Mouse (Mus musculus): ENCODE data around the gene Zfp326. TPM values are rescaled to one million over a fixed set of nuclear protein-coding genes. Genes with fewer than 3 reads are reported as not detected.
"Not testable (repeated sequence)": the region's sequence is repeated elsewhere in the genome, so short reads cannot be mapped to it uniquely, and the experiment has no call there.

Zfp326 gene
- total RNA-seq, 2 experiments from 2014 or later, result 21.3 to 32.9 TPM

DNA sequence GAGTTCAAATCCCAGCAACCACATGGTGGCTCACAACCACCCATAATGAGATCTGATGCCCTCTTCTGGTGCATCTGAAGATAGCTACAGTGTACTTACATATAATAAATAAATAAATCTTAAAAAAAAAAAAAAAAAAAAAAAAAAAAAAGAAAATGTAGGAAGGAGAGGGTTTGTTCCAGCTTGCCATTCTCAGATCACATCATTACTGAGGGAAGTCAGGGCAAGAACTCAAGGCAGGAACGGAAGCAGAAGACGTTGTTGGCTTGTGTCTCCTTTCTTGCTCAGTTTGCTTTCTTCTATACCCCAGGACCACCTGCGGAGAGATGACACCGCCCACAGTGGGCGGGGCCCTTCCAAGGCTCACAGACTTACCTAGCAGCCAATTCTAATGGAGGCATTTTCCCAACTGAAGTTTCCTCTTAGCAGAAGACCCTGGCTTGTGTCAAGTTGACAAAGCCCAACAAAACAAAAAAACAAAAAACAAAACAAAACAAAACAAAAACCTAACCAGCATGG, 11.2 kb upstream of the Zfp326 start:
- ATAC-seq (ENCODE audit: poor library complexity, severe bottlenecking), result not testable (repeated sequence)

DNA sequence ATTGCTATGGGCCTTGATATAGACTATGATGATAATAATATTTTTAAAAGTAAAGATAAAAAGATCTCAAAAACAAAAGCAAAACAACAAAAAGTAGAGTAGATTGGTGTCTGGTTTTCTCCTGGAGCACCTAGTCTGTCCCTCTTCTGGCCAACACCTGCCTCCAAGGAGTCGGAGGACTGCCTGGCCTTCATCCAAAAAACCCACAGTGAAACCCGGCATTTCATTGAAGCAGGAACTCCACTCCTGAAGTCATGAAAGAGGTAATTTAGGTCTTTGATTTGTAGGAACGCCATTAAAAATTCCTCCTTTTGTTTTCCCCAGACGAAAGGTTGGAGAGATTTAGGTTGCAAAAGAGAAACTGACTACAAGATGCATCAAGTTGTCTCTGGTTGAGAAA, 8.9 kb upstream of the Zfp326 start:
- no peak for ATAC-seq (ENCODE audit: poor library complexity, severe bottlenecking)

DNA sequence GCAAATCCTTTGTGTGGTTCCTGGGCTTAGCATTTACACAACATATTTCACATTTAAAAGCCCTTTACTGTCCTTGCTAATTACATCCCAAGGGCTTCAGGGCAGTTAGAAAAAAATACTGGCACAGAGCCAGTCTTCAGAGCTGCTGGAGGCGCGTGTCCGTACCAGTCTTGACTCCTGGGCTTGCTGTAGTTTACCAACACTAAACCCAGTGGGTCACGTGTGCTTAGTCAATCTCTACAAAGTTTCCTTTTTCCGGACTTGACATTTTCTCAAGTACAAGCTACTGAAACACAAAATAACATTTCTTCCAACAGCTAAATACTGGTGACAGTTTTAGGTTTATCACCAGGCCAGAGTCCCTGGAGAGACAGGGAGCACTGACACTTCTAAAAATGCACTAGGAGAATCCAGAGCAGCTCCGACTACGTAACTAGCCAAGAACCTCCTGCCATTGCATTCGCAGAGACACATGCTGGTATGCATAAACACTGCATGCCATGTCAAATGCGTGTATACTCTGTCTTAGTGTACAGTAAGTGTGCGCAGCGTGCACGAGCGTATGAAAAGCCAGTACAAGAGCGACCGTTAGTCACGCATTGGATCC, 8.4 kb upstream of the Zfp326 start:
- no peak for ATAC-seq (ENCODE audit: poor library complexity, severe bottlenecking)

DNA sequence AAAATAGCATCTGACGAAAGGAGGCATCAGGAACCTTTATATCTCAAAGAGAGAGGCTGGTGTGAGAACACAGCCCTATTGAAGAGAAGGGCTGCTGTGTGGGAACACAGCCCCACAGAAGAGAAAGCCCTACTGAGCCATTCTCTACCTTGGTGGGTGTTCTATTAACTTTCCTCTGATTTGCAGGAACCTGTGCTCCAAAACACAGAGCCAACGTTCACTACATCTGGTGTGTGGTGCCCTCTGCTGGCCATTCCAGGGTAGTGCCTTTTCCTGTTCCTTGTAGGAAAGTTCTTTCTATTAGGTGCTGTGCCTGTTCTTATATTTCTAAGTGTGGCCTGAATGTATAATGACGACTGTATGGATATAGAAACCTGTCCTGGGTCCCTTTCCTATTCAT, 7.8 kb upstream of the Zfp326 start:
- ATAC-seq (ENCODE audit: poor library complexity, severe bottlenecking), result peak; percentile 91

DNA sequence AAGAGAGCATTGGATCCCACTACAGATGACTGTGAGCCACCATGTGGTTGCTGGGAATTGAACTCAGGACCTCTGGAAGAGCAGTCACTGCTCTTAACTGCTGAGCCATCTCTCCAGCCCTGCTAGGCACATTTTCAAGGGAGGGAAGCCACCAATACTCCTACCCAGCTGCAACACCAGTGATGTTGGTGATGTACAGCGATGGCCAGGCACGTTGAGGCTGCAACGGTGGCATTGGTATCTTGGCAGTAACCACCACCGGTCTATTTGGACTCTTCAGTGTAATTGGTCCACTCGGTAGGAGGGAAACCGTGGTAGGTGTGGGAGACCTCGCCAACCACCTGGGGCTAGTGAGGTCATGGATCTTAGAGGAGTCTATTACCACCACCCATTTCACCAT, 6.6 kb upstream of the Zfp326 start:
- ATAC-seq (ENCODE audit: poor library complexity, severe bottlenecking), result no peak

DNA sequence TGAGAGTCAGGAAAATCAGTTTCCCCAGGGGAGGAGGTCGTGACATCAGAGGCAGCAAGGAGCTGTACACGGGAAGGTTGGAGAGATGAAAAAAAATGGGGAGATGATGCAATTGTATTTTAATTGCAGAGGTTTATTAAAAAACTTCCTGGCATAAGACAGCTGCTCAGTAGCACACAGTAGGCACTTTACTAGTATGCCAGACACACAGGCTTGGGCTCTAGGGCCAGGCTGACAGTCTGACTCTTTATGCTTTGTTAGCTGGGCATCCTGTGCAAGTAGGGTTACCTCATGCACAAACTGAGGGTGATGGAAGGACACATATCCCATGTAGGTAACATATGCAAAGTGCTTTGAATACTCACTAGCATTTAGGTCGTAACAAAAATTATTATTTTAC, 5.2 kb upstream of the Zfp326 start:
- no peak for ATAC-seq (ENCODE audit: poor library complexity, severe bottlenecking)

DNA sequence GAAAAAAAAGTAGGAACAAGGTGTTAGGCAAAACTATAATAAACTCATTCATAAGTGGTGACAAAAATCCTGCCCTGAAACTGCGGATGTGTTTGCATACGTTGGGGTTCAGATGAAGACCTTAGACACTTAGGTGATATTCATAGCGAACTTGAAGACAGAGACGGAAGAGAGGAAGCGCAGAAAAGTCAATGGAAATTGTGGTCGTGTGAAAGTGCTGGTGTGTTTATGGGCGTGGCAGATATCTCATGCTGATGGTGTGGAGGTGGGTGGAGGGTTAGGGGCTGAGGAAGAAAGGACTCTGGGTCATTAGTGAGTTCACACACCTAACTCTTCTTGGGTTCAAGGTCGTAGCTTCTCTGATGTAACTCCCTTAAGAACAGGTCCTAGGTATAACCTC, 4.2 kb upstream of the Zfp326 start:
- no peak for ATAC-seq (ENCODE audit: poor library complexity, severe bottlenecking)

DNA sequence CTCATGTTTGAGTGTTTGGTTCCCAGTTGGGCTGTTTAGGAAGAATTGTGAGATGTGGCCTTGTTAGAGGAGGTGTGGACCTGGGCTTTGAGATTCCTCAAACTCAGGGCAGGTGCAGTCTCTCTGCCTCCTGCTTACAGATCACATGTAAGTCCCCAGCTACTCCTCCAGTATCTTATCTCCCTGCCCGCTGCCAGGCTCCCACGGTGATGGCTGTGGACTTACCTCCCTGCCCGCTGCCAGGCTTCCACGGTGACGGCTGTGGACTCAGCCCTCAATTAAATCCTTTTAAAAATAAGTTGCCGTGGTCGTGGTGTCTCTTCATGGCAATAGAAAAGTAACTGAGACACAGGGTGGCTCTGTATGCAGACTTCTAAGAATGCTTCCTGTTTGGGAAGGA, 3.4 kb upstream of the Zfp326 start:
- ATAC-seq (ENCODE audit: poor library complexity, severe bottlenecking), result no peak

DNA sequence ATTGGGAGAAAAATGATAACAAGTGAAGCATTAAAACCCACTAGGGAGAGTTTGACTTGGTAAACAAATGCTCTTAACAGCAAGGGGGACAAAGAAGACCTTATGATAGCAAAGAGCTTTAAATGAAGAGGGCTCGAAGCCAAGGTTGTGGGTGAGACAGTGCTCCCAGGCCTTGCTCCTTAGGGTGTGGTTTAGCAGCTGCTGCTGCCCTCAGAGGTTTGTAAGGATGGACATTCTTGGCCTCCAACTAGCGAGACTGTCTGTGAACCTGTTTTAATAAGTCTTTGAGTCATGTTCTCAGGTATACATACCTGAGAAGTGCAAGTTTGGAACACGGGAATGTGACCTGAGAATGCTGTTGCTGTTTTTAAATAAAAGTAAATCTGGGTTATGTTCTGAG, 2.6 kb upstream of the Zfp326 start:
- ATAC-seq (ENCODE audit: poor library complexity, severe bottlenecking), result no peak

DNA sequence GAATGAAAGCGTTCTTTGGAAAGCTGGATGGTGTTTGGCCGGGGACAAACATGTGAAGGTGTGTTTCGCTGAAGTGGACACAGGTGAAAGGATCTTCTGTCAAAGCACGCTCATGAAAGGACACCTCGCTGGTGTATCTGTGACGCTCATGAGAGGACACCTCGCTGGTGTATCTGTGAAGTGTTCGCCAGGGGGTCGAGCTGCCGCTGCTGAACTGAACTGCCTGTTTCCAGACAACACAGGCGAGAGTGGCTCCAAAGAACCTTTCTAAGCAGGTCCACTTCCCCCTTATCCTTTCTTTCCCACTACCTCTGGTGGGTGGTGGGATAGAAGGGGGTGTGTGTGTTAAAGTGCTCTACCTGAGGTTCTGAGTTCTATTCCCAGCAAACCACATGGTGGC, 1.9 kb upstream of the Zfp326 start:
- no peak for ATAC-seq (ENCODE audit: poor library complexity, severe bottlenecking)

DNA sequence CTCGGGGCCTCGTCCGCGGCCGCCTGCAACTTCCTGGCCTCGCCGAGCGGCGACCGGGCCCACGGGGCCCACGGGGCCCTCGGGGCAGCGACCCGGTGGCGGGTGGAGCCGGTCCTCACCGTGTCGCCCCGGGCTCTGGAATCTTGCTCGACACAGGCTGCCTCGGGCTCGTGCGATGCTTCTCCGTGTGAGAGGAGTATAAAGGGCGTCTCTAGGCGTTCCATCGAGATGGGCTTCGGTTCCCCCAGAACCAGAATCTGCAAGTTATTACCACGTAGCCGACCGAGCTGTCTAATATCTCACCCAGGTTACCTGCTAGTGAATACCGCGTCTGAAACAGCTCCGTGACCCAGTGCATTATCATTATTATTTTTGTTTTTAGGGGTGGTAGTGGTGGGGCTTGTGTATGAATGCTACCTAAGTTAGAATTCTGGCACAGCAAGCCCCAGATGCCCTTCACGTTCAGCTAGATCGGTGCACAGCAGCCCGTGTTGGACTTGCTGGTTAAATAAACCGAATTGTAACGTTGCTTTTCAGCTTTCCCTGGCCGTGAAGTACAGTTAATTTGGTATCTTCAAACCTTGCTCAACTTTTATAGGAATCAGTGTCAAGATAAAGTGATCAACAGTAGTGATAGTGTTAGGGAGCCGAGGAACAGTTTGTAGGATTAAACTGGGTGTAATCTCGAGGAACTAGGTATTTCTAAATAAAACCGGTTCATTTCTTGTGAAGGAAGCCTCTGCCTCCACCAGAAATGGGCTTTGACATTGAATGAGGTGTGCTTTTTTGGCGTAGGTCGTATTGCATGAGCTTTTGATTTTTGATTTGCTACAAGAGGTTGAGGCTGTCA, 785 bp downstream of the Zfp326 start:
- peak; percentile 17 for ATAC-seq (ENCODE audit: poor library complexity, severe bottlenecking)

DNA sequence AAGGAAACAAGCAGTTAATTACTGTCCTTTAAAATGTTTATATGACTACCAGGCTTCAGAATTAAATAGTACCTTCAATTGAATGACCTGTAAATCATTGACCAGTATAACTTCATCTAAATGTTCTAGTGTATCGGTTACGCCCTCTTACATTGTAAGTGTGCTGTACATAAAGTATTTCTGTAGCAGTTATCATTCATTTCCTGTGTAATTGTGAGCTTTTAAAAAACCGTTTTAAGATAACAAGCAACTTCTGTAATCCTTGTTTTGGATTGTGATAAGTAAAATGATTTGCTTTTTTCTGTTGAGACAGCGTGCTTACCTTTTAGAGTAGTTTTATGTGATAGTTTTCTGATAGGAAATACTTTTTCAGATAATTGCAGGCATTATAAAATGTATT, 11.0 kb downstream of the Zfp326 start:
- ATAC-seq (ENCODE audit: poor library complexity, severe bottlenecking), result no peak

DNA sequence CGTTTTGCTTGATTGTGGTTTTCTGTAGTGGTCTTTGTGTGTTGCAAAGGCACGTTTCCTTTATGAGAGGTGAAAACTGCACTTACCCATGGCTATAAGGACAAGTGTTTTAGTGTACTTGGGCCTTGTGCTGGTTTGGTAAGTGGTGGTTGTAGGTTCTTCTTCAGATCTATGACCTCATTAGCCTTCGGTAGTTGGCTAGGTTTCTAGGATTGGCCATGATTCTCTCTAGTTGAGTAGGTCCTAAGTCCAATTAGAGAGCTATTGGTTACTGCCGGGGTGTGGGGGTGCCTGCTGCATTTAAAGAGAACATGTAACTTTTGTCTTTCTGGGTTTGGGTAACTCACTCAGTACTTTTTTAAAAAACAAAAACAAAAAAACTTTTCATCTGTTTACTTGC, 21.8 kb downstream of the Zfp326 start:
- no peak for ATAC-seq (ENCODE audit: poor library complexity, severe bottlenecking)

DNA sequence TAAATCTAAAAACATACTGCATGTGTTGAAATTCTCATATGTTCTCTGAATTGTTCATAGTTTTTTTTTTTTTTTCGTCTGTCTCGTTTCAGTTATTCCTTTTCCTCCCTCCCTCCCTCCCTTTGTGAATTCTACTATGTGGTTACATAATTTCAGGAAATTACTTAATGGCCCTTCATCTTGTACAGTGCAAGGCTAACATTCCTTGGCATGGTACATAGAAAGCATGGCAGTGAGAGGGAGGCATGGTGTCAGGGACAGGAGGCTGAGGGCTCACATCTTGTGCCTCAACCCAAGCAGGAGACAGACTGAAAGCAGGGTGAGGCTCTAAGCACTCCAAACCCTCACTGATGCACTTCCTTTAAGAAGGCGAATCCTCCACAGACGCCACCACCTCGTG, 32.8 kb downstream of the Zfp326 start:
- ATAC-seq (ENCODE audit: poor library complexity, severe bottlenecking), result no peak

DNA sequence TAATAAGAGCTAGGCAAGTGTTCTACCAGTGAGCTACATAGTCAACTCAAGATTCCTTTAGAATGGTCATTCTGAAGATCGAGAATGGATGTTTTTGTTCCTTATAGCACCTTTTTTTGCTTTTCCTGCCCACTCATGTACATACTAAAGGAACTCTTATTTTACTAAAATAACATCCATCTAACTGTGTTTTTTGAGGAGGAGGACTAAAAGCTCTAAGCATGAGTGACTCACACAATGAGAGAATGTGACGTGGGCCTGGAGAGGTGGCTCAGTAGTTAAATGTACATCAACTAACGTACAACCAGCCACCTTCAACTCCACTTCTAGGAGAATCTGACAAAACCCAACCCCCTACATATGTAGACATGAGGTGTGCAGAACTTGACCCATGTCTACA, 33.3 kb downstream of the Zfp326 start:
- ATAC-seq (ENCODE audit: poor library complexity, severe bottlenecking), result no peak

DNA sequence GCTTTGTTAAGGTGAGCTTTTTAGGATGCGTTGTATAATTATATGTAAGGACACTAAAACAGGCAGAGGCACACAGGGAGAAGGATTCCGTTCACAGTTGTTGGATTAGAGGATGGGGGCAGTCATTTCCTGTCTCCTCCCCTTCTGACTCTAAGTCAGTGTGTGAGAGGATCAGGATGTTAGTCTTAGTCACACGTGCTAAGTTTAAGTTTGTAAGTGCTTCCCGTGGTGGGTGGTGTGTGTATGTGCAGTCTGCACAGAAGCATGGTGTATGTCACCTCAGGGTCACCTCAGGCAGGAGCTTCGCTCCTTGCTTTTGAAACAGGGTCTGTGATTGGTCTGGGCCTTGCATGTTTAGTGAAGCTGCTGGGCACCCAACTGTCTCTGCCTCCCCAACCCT, 35.1 kb downstream of the Zfp326 start:
- no peak for ATAC-seq (ENCODE audit: poor library complexity, severe bottlenecking)

DNA sequence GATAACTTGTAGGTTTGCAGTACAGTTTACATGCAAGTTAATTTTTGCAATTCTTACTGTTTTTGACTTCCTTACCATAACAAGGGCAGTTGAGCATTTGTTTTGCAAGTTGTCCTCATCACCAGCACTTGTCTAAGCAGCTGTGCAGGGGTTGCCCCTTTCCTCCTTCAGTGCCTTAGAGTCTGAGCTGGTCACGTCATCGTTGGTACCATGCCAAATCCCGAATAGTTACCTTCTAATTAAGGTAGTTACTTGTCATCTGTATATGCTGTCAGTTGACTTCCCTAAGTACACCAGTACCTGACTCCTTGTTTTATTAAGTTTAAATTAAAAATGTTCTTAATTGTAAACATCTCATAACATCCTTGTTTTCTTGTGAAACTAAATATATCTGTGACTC, 41.0 kb downstream of the Zfp326 start:
- ATAC-seq (ENCODE audit: poor library complexity, severe bottlenecking), result no peak

DNA sequence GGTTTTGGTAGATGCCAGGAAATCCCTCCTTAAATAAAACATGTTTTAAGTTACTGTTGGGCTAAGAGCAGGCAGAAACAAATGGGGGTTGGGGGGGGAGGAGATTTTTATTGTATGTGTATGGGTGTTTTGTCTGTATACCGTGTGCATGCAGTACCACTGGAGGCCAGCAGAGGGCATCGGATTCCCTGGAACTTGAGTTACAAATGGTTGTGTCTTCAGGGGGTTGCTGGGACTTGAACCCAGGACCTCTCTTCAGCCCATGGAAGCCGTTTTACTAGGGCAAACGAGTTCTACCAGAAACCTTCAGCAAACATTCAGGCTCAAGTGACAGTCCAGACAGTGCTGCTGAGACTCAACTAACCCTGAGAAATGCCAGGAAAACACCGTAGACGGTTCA, 41.9 kb downstream of the Zfp326 start:
- ATAC-seq (ENCODE audit: poor library complexity, severe bottlenecking), result peak; percentile 47; the same call in 1 of the 2 replicates

DNA sequence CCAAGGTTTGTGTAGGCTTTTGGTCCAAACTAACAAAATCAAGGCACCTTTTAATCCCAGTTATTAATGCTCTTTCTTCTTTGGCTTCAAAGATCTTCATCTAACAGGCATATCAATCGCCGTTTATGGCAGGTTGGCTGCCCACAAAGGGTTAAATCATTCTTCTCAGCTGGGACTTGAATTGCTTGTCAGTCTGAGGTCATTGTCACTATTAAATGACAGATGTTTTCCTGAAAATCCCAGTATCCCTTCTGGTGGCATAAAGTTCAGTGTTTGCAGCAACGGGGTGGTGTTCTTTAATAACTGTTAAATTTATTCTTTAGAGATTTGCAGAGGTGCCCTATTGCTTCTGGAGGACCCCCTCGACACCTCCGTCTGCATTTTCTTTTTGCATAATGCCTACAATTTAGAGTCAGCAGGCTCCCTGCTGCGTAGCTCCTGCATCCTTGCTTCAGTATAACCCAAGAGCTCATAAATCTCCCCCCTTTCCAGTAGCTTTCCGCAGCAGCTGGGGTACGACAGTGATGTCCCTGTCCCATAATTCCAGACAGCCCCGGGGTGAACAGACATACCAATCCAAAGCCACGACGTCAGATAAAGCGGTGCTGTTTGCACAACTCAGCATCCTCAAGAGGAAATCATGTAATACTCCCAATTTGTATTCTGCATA, 46.6 kb downstream of the Zfp326 start:
- ATAC-seq (ENCODE audit: poor library complexity, severe bottlenecking), result no peak

DNA sequence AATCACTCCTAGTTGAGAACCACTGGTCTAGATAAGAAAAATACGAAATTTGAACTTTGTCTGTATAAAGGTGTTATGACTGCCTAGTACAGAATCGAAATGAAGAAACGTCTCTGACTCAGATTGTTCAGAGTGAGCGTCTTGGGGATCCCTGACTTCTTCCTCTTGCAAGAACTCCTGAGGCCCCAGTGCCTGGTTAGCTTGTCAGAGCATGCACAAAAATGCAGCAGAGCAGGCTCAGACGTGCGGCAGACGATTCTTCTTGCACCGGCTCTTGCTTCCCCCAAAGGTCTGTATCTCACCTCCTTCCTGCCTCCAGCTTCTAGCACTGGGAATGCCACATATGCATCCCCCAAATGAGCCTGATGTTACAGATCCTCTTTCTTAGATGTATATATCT, 48.0 kb downstream of the Zfp326 start:
- no peak for ATAC-seq (ENCODE audit: poor library complexity, severe bottlenecking)

DNA sequence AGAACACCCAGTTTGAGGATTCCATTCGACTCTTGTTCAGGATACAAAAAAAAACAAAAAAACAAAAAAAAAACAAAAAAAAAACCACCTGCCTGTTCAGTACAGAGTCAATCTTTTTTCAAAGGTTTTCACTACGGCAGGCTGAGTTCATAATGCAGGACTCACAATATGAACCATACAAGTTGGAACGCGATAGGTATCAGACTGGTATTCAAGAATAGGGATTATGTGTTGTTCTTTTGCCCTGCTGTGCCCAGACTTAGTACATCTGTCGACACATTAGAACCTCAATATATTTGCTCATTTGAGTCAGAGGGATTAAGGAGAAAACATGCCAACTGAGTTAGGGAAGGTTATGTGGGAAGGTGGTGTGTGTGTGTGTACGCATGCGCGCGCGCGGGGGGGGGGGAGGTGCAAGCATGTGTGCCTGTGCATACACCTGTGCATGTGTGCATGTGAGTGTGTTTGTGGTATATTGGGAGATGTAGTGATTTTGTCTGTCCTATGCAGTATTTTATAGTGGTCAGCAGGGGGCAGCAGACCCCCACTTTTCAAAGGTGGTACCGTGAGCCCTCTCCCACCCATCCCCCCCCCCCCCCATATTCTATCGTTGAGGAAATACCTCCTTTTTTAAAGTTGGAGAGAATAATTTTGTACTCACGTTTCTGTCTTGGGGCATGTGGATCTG, 49.3 kb downstream of the Zfp326 start:
- ATAC-seq (ENCODE audit: poor library complexity, severe bottlenecking), result no peak
